Mouse (Mus musculus): ENCODE data around the gene Dnmt3a.
"Not testable (repeated sequence)": the region's sequence is repeated elsewhere in the genome, so short reads cannot be mapped to it uniquely, and the experiment has no call there.

Dnmt3a gene

GRCm38 (mm10) chr12:3910466-3911093 is 104.8 kb downstream of the Dnmt3a start:
- DNase-seq (ENCODE audit: extremely low spot score, low read depth, low spot score): no peak

DNA sequence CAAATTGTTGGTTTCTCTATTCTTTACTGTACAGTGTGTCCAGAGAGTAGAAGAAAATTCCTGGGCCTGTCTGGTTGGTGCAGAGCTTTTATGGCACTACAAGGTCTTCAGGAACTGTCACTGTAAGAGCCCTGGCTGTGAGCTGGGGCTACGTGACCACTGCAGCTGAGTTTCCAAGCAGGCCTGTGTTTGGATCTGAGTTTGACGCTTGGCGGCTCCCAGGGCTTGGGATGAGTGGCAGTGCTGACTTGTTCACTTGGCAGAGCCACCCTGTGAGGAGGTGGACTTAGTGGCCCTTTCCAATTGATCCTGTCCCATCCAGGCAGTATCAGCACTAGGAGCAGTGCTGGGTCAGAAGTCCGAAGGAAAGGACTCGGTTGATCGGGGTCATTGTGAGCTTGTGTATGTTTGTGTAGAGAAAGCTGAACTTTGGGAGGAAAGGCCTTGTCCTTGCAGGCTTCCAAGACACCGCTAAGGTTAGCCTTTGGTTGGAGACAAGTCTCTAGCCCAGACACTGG is 106.1 kb downstream of the Dnmt3a start:
- DNase-seq (ENCODE audit: extremely low spot score, low read depth, low spot score): no peak

- no peak for DNase-seq (ENCODE audit: extremely low spot score, low read depth, low spot score)
Observed at GRCm38 (mm10) chr12:3915852-3916251, 110.0 kb downstream of the Dnmt3a start.

DNA sequence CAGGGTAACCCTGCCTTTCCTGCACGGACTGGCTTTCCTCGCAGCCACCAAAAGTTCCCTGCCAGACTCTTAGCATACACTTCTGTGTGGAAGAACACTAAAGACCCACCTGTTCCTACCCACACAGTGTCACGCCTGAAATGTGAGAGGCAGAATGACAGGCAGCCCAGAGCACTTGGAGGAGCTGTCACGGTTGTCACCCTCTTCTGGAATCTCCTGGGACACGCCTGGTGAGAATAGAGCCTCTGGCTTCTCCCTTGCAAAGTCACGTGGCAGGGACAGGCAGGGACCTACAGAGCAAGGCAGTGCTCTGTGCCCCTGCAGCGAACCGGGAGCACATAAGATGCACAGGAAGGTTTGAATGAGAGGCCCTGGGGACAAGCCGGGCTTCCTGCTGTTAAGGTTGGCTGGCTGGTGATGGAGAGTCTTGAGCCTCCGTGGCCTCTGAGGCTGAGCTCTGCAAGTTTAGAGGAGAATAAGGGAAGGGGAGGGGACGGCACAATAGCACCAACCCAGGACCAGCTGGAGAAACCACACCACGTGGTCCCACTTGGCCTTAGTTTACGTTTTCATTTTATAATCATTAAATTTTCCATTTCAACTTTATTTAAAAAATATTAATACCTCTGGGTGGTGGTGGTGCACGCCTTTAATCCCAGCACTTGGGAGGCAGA is 112.0 kb downstream of the Dnmt3a start:
- DNase-seq (ENCODE audit: extremely low spot score, low read depth, low spot score): no peak

DNA sequence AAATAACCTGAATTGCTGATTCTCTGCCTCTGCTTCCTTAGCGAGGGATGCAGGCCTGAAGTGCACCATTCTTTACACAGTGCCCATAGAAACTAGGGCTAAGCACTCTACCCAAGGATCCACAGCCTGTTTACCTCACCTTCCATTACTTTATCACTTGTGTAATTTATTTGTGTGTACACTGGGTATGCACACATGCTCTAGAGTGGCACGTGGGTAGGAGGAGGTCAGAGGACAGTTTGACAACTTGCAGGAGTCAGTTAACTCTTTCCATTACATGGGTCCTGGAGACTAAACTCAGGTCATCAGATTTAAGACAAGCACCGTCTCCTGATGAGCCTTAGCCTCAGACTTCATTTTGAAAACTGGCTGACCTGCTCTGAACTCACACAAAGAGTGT is 112.8 kb downstream of the Dnmt3a start:
- DNase-seq (ENCODE audit: extremely low spot score, low read depth, low spot score): no peak

DNA sequence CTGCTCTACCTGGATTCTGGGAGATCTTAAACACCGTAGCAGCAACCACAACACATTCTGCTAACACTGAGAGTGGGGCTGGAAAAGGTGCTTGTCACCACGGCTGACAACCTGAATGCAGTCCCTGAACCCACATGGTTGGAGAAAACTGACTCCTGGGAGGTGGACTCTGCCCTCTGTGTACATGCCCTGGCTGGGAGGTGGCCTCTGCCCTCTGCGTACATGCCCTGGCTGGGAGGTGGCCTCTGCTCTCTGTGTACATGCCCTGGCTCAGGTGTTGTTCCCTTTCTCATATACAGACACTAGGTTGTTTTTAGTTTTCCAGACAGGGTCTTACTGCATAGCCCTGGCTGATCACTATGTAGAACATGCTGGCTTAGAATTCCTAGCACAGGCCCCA is 113.6 kb downstream of the Dnmt3a start:
- no peak for DNase-seq (ENCODE audit: extremely low spot score, low read depth, low spot score)

DNA sequence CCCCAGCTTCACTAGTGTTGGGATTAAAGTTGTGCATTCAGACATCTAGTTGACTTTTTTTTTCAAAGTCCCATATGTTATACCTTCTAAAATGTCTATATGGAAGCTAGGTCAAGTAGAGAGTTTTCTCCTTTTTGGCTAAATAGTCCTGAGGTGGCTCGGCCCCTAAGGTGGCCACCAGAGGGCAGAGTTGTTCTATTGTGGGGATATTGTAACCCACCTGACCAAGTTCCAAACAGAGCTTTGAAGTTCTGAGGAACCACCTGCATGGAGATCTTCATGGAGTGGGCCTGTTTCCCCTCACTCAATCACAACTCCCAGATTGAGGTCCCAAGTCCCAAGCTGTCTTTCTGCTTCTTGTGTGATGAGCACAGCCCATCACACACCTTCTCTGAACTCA is 120.3 kb downstream of the Dnmt3a start:
- peak; percentile 35 for DNase-seq (ENCODE audit: extremely low spot score, low read depth, low spot score)

DNA sequence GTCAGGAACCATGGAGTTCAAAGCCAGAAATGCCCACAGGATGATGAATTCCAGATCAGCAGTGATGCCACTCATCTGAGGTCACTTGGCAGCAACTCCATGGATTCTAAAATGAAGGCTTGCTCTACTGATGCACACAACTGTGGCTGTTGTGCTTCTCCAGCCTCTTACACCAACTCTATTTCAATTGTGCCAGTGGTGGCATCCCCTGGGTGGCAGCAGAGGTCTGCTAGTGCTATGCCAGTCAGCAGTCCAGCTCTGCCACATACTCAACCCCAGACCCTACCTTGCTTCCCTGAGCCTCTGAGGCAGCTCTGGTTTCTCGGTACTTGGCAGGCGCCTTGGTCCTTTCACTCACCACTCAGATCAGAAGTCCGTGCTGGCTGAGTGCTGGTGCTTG is 123.0 kb downstream of the Dnmt3a start:
- DNase-seq (ENCODE audit: extremely low spot score, low read depth, low spot score): no peak

GRCm38 (mm10) chr12:3930090-3930865 is 124.5 kb downstream of the Dnmt3a start:
- not testable (repeated sequence) for DNase-seq (ENCODE audit: extremely low spot score, low read depth, low spot score)

- no peak for DNase-seq (ENCODE audit: extremely low spot score, low read depth, low spot score)
Observed at GRCm38 (mm10) chr12:3942026-3942425, 136.2 kb downstream of the Dnmt3a start.

DNA sequence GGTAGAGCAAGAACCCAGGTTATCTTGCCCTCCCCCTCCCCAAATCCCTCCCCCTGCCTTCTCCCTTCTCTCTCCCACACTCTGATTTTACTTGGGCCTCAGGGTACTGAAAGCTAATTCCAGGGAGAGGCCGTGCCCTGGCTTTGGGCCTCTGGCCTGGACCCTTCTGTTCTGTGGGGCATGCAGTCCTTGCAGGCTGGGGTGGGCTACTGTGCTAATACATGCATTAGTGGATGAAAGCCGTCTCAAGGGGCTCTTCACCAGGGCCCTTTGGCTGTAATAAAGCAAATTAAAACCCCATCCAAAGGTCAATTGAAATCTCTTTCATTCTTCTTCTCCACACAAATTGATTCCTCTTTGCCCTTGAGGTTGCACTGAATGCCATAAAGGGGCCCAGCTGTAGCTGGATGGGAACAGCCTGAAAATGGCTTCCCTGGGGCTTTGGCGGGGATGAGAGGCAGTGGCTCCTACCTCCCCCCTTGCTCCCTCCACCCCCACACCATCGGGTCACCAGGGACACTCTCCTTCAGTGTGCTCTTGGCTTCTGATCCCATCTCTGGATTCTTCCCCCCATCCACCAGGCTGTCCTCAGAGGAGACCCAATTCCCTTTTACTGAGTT is 138.8 kb downstream of the Dnmt3a start:
- no peak for DNase-seq (ENCODE audit: extremely low spot score, low read depth, low spot score)

DNA sequence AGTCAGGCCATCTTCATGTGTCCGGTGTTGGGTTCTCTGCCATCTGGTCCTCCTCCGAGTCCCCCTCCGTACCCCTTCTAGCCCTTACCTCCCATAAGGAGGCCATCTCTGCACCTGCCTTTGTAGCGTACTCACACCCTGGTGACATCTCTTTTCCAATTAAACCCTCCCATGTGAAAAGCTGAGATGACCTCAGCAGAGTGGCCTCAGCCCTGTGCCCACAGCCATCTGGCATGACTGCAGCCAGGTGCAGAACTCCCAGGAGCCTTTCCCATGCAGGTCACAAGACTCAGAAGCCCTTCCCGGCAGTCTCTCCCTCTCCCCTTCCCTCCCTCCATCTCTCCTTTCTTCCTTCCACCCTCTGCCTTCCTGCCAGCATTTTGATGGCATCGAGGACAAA is 141.7 kb downstream of the Dnmt3a start:
- DNase-seq (ENCODE audit: extremely low spot score, low read depth, low spot score): no peak

DNA sequence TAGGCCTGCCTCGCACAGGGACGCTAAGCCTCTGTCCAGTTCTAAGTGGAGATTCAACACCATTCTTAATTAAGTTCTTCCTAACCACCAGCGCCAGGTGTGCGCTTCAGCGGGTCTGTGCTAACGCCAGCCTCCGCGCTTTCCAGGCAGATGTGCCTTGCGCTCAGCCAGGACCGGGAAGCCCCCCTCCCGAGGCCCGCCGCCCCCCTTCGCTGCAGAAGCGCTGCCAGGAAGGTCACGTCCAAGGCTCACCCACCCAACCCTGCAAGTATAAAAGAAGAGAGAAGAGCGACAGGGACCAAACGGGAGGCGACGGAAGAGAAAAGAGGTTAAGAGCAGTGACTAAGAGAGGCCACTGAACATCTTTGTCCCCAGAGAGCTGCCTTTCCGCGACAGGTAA is 148.8 kb downstream of the Dnmt3a start, which contains the start of gene Pomc:
Pomc (plus strand) TSS at position 301 of the 400 bp plus-strand sequence.
- no peak for DNase-seq (ENCODE audit: extremely low spot score, low read depth, low spot score)

DNA sequence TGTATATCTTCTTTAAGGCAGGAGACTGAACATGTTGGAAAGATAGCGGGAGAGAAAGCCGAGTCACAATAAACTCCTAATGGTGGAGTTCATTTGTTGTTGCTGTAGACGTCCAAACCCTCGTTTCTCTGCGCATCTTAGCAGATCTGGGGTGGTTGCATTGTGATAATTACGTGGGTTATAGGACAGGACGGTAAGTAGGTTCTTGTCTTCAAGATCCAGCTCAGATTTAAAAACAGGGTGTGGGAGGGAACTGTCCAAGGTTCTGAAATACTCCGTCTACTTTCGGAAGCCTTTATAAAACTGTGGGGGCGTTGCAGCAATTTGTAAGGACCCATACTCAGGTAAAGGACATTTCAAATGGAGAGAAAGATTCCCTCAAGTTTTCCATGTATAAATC is 149.6 kb downstream of the Dnmt3a start:
- peak; percentile 69 for DNase-seq (ENCODE audit: extremely low spot score, low read depth, low spot score)

DNA sequence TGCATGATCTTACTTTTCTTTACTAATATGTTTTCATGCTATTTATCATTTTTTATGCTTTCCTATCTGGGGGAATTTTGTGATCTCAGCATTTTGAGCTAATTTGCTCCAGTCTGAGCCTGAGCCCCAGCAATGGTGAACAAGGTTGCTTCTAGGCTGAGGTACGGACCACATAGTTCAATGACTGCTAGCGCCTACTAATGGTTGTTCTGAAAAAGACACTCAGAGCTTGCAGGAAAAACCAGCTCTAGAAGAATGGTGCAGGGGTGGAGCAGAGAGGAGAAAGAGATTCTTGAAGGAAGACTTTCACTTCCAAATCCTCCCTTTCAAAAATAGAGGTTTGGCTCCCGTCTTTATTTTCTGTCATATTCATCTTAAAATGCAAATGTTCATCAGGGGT is 150.5 kb downstream of the Dnmt3a start:
- no peak for DNase-seq (ENCODE audit: extremely low spot score, low read depth, low spot score)

GRCm38 (mm10) chr12:3959791-3960543 is 154.2 kb downstream of the Dnmt3a start:
- DNase-seq (ENCODE audit: extremely low spot score, low read depth, low spot score): peak; percentile 83

DNA sequence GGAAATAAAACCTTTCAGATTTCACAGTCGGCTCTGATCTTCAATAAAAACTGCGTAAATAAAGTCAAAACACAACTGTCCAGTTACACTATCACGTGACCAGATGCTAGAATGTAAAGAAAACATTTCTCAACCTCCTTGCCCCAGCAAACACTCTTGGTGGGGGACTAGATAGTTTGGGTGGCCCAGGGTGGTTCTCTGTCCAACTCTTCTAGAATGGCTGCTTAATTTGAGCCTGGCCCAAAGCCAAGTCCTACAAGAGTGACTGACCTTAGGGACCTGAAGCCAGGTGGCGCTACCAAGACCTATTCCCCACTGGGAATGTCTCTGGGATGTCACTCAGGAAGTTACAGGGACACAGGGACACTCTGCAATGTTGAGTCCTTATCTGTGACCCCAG is 154.7 kb downstream of the Dnmt3a start:
- DNase-seq (ENCODE audit: extremely low spot score, low read depth, low spot score): no peak

Measured in hindlimb bud, embryonic 11.5 days (tissue).